Mouse (Mus musculus): Measurements from ENCODE around the gene Prkar1a. TPM values are rescaled to one million over a fixed set of nuclear protein-coding genes. Genes with fewer than 3 reads are reported as not detected.
A peak's percentile ranks its signal among the peaks of the same experiment; 100 is the strongest.
"Not testable (repeated sequence)": the region's sequence is repeated elsewhere in the genome, so short reads cannot be mapped to it uniquely, and the experiment has no call there.

The Prkar1a gene
- polyA plus RNA-seq, 1 experiment: 164 TPM

- peak overlapping the region; percentile 22 for H3K27ac ChIP-seq (ENCODE audit: insufficient read depth, low read depth, low read length)
- peaks cover 15% of the 10 kb centered on the region for H3K4me1 ChIP-seq (ENCODE audit: control insufficient read depth, insufficient read depth, low read length)
- TF ChIP-seq CTCF (IDR thresholded peaks at IDR 0.05; ENCODE audit: low read depth, low read length): no peak
- no peak for TF ChIP-seq POLR2A (IDR thresholded peaks at IDR 0.05; ENCODE audit: borderline replicate concordance, low read depth, low read length)
- H3K4me3 ChIP-seq (ENCODE audit: insufficient read depth, low read length): no peak overlapping the region
Observed at GRCm38 (mm10) chr11:109616766-109617165, 32.4 kb upstream of the Prkar1a start.

- H3K27ac ChIP-seq (ENCODE audit: insufficient read depth, low read depth, low read length); H3K4me3 ChIP-seq (ENCODE audit: insufficient read depth, low read length): not testable (repeated sequence)
- peak; percentile 27; the same call in 1 of the 2 replicates for TF ChIP-seq CTCF (IDR thresholded peaks at IDR 0.05; ENCODE audit: low read depth, low read length)
- H3K4me1 ChIP-seq (ENCODE audit: control insufficient read depth, insufficient read depth, low read length): peaks cover 15% of the 10 kb centered on the region
Observed at GRCm38 (mm10) chr11:109619055-109619454, 30.1 kb upstream of the Prkar1a start.

GRCm38 (mm10) chr11:109620356-109620755, 28.8 kb upstream of the Prkar1a start:
- TF ChIP-seq POLR2A (IDR thresholded peaks at IDR 0.05; ENCODE audit: borderline replicate concordance, low read depth, low read length): no peak
- no peak for TF ChIP-seq CTCF (IDR thresholded peaks at IDR 0.05; ENCODE audit: low read depth, low read length)
- Histone ChIP-seq H3K27ac (ENCODE audit: insufficient read depth, low read depth, low read length) (no peak overlapping the region), H3K4me3 (ENCODE audit: insufficient read depth, low read length) (no peak overlapping the region), H3K4me1 (ENCODE audit: control insufficient read depth, insufficient read depth, low read length) (peaks cover 10% of the 10 kb centered on the region)

GRCm38 (mm10) chr11:109621183-109621582, 28.0 kb upstream of the Prkar1a start:
- peaks cover 10% of the 10 kb centered on the region for H3K4me1 ChIP-seq (ENCODE audit: control insufficient read depth, insufficient read depth, low read length)
- TF ChIP-seq CTCF (IDR thresholded peaks at IDR 0.05; ENCODE audit: low read depth, low read length) (no peak), POLR2A (IDR thresholded peaks at IDR 0.05; ENCODE audit: borderline replicate concordance, low read depth, low read length) (no peak)
- no peak overlapping the region for H3K27ac ChIP-seq (ENCODE audit: insufficient read depth, low read depth, low read length)
- no peak overlapping the region for H3K4me3 ChIP-seq (ENCODE audit: insufficient read depth, low read length)

GRCm38 (mm10) chr11:109622518-109623037, 26.6 kb upstream of the Prkar1a start:
- Histone ChIP-seq H3K4me1 (ENCODE audit: control insufficient read depth, insufficient read depth, low read length) (no peaks in the 10 kb centered on the region), H3K4me3 (ENCODE audit: insufficient read depth, low read length) (no peak overlapping the region), H3K27ac (ENCODE audit: insufficient read depth, low read depth, low read length) (no peak overlapping the region)
- no peak for TF ChIP-seq CTCF (IDR thresholded peaks at IDR 0.05; ENCODE audit: low read depth, low read length)
- TF ChIP-seq POLR2A (IDR thresholded peaks at IDR 0.05; ENCODE audit: borderline replicate concordance, low read depth, low read length): no peak

GRCm38 (mm10) chr11:109623238-109623637, 26.0 kb upstream of the Prkar1a start:
- Histone ChIP-seq H3K27ac (ENCODE audit: insufficient read depth, low read depth, low read length) (no peak overlapping the region), H3K4me1 (ENCODE audit: control insufficient read depth, insufficient read depth, low read length) (no peaks in the 10 kb centered on the region), H3K4me3 (ENCODE audit: insufficient read depth, low read length) (no peak overlapping the region)
- TF ChIP-seq POLR2A (IDR thresholded peaks at IDR 0.05; ENCODE audit: borderline replicate concordance, low read depth, low read length): no peak
- no peak for TF ChIP-seq CTCF (IDR thresholded peaks at IDR 0.05; ENCODE audit: low read depth, low read length)

GRCm38 (mm10) chr11:109627648-109628047, 21.6 kb upstream of the Prkar1a start:
- Histone ChIP-seq H3K4me1 (ENCODE audit: control insufficient read depth, insufficient read depth, low read length) (no peaks in the 10 kb centered on the region), H3K4me3 (ENCODE audit: insufficient read depth, low read length) (no peak overlapping the region), H3K27ac (ENCODE audit: insufficient read depth, low read depth, low read length) (no peak overlapping the region)
- TF ChIP-seq POLR2A (IDR thresholded peaks at IDR 0.05; ENCODE audit: borderline replicate concordance, low read depth, low read length): no peak
- TF ChIP-seq CTCF (IDR thresholded peaks at IDR 0.05; ENCODE audit: low read depth, low read length): no peak

- Histone ChIP-seq H3K4me3 (ENCODE audit: insufficient read depth, low read length) (no peak overlapping the region), H3K4me1 (ENCODE audit: control insufficient read depth, insufficient read depth, low read length) (no peaks in the 10 kb centered on the region), H3K27ac (ENCODE audit: insufficient read depth, low read depth, low read length) (no peak overlapping the region)
- TF ChIP-seq CTCF (IDR thresholded peaks at IDR 0.05; ENCODE audit: low read depth, low read length) (no peak), POLR2A (IDR thresholded peaks at IDR 0.05; ENCODE audit: borderline replicate concordance, low read depth, low read length) (no peak)
Observed at GRCm38 (mm10) chr11:109628099-109628498, 21.1 kb upstream of the Prkar1a start.

- no peak for TF ChIP-seq CTCF (IDR thresholded peaks at IDR 0.05; ENCODE audit: low read depth, low read length)
- Histone ChIP-seq H3K4me3 (ENCODE audit: insufficient read depth, low read length) (no peak overlapping the region), H3K4me1 (ENCODE audit: control insufficient read depth, insufficient read depth, low read length) (no peaks in the 10 kb centered on the region), H3K27ac (ENCODE audit: insufficient read depth, low read depth, low read length) (no peak overlapping the region)
Observed at GRCm38 (mm10) chr11:109629021-109629521, 20.1 kb upstream of the Prkar1a start.

- TF ChIP-seq CTCF (IDR thresholded peaks at IDR 0.05; ENCODE audit: low read depth, low read length) (no peak), POLR2A (IDR thresholded peaks at IDR 0.05; ENCODE audit: borderline replicate concordance, low read depth, low read length) (no peak)
- Histone ChIP-seq H3K4me1 (ENCODE audit: control insufficient read depth, insufficient read depth, low read length) (peaks cover 11% of the 10 kb centered on the region), H3K4me3 (ENCODE audit: insufficient read depth, low read length) (no peak overlapping the region), H3K27ac (ENCODE audit: insufficient read depth, low read depth, low read length) (no peak overlapping the region)
Observed at GRCm38 (mm10) chr11:109634928-109635327, 14.3 kb upstream of the Prkar1a start.
